Mouse (Mus musculus) intestine, embryonic 15.5 days (tissue): ENCODE measurements around the gene Ppp1ca. TPM values are rescaled to one million over a fixed set of nuclear protein-coding genes. Genes with fewer than 3 reads are reported as not detected.

Experiments
- ATAC-seq: fragments of 200-750 bp; cut with Nextera tagmentation; 2 replicates; pipeline ENCODE4 v1.8.0; 2017; ENCODE audit warnings: moderate TSS enrichment, moderate library complexity
- H3K27ac ChIP-seq: fragments of 300-500 bp; sonication (generic); 2 replicates; pipeline ENCODE4 v1.5.1; 2015; ENCODE audit warnings: mild to moderate bottlenecking, inconsistent platforms
- H3K27me3 ChIP-seq: fragments of 300-500 bp; sonication (generic); replicated peaks from 2 replicates; pipeline ENCODE4 v1.6.1; 2015; ENCODE audit warnings: inconsistent platforms
- H3K36me3 ChIP-seq: fragments of 300-500 bp; sonication (generic); 2 replicates; pipeline ENCODE4 v1.6.1; 2015; ENCODE audit warnings: inconsistent platforms
- H3K4me1 ChIP-seq: fragments of 300-500 bp; sonication (generic); replicated peaks from 2 replicates; pipeline ENCODE4 v1.6.1; 2015; ENCODE audit warnings: inconsistent platforms
- H3K4me2 ChIP-seq: fragments of 300-500 bp; sonication (generic); replicated peaks from 2 replicates; pipeline ENCODE4 v1.6.1; 2015; ENCODE audit warnings: mild to moderate bottlenecking, inconsistent platforms
- H3K4me3 ChIP-seq: fragments of 300-500 bp; sonication (generic); replicated peaks from 2 replicates; pipeline ENCODE4 v1.5.1; 2015; ENCODE audit warnings: inconsistent platforms
- H3K9ac ChIP-seq: fragments of 300-500 bp; sonication (generic); 2 replicates; pipeline ENCODE4 v1.6.1; 2015; ENCODE audit warnings: inconsistent platforms
- H3K9me3 ChIP-seq: fragments of 300-500 bp; sonication (generic); 2 replicates; pipeline ENCODE4 v1.6.1; 2016; ENCODE audit warnings: inconsistent platforms
- WGBS: fragments of 180-500 bp; shearing (Covaris S2); methylation state at CpG from one replicate; pipeline ENCODE4 v1.1.7; 2015; 5-methylcytosine and 5-hydroxymethylcytosine counted together
- polyA plus RNA-seq: library from polyadenylated mRNA; unstranded; fragments of >200 nt; fragmentation: Nextera tagmentation; extraction: Ambion mirVana; gene quantifications from 2 replicates; pipeline ENCODE4 v1.2.1, GENCODE M21; 2015

Gene Ppp1ca
- polyA plus RNA-seq, 1 experiment from 2014 or later: 757 TPM

DNA sequence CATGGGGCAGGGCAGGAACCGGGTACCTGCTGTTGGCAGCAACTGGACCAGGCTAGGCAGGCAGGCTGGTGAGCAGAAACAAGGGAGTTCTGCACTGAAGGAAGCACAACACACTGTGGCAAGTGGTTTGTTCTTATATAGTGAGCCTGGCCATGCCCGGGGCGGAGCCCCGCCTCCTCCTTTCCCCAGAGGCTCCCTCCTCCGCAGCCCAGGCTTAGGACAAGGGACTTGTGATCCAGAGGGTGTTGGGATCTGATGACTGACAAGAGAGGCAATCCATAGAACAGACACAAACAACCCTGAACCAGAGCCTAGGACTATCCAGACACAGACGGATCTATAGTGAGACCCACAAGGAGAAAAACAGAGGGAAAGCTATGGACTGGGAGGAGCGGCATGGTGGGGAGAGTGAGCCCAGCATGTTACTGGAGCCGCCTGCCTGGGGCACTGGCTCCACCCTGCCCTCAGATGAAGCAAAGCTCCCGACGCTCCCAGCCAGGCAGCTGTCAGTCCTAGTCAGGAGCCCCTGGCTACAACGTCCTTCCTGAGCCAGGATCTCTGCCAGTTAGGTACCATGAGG lies 16.4 kb upstream of the Ppp1ca start, which contains the start of gene Carns1:
Carns1 (minus strand) TSS at position 112 of the 580 bp plus-strand sequence.
- Histone ChIP-seq H3K4me2 (peak within 1 kb of the TSS; percentile 54), H3K36me3 (no peaks in the 10 kb centered on the region), H3K4me3 (0 out of 2 replicates have a peak within 1 kb of the TSS, but pooled peaks have one; percentile 3), H3K9ac (peak within 1 kb of the TSS; percentile 14), H3K9me3 (no peaks in the 10 kb centered on the region), H3K27me3 (no peaks in the 10 kb centered on the region), H3K27ac (no peak within 1 kb of the TSS), H3K4me1 (peaks cover 17% of the 10 kb centered on the region)
- peak; percentile 87 for ATAC-seq
- WGBS: 4% methylated on average over 11 of the region's 11 CpGs

DNA sequence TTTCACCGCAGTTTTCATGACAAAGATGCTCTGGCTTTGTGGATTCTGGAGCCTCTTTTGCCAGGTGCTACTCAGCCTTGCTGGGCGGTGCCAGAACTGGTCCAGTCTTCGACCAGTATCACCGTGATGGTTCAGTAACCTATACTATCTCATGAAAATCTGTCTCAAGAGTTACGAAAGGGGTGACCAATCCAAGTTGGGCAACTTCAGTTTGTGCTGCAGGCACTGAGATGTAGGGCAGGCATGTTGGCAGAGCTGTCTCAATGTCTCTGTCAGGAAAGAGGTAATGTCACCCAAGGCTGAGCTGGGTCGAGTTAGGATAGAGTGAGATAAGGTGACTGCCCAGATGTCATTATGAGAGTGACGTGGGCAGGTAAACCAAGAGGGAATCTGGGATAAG lies 11.5 kb upstream of the Ppp1ca start:
- Histone ChIP-seq H3K4me3 (no peak overlapping the region), H3K4me1 (peaks cover 18% of the 10 kb centered on the region), H3K9ac (no peak overlapping the region), H3K27ac (no peak overlapping the region), H3K36me3 (no peaks in the 10 kb centered on the region), H3K27me3 (no peaks in the 10 kb centered on the region), H3K4me2 (no peak overlapping the region), H3K9me3 (no peaks in the 10 kb centered on the region)
- no peak for ATAC-seq
- 86% methylated on average over 7 of the region's 7 CpGs for WGBS

GRCm38 (mm10) chr19:4181892-4182291 lies 10.0 kb upstream of the Ppp1ca start:
- Histone ChIP-seq H3K9me3 (no peaks in the 10 kb centered on the region), H3K9ac (no peak overlapping the region), H3K4me3 (no peak overlapping the region), H3K27me3 (no peaks in the 10 kb centered on the region), H3K4me2 (no peak overlapping the region), H3K4me1 (peaks cover 12% of the 10 kb centered on the region), H3K27ac (no peak overlapping the region), H3K36me3 (no peaks in the 10 kb centered on the region)
- ATAC-seq: peak; percentile 44
- WGBS: 33% methylated on average over 3 of the region's 3 CpGs

GRCm38 (mm10) chr19:4183689-4184088 lies 8.2 kb upstream of the Ppp1ca start:
- WGBS: 81% methylated on average over 2 of the region's 2 CpGs
- no peaks in the 10 kb centered on the region for H3K36me3 ChIP-seq
- H3K4me3 ChIP-seq: no peak overlapping the region
- H3K9ac ChIP-seq: no peak overlapping the region
- H3K4me1 ChIP-seq: peaks cover 12% of the 10 kb centered on the region
- no peak for ATAC-seq
- H3K4me2 ChIP-seq: no peak overlapping the region
- no peaks in the 10 kb centered on the region for H3K27me3 ChIP-seq
- no peaks in the 10 kb centered on the region for H3K9me3 ChIP-seq
- no peak overlapping the region for H3K27ac ChIP-seq

DNA sequence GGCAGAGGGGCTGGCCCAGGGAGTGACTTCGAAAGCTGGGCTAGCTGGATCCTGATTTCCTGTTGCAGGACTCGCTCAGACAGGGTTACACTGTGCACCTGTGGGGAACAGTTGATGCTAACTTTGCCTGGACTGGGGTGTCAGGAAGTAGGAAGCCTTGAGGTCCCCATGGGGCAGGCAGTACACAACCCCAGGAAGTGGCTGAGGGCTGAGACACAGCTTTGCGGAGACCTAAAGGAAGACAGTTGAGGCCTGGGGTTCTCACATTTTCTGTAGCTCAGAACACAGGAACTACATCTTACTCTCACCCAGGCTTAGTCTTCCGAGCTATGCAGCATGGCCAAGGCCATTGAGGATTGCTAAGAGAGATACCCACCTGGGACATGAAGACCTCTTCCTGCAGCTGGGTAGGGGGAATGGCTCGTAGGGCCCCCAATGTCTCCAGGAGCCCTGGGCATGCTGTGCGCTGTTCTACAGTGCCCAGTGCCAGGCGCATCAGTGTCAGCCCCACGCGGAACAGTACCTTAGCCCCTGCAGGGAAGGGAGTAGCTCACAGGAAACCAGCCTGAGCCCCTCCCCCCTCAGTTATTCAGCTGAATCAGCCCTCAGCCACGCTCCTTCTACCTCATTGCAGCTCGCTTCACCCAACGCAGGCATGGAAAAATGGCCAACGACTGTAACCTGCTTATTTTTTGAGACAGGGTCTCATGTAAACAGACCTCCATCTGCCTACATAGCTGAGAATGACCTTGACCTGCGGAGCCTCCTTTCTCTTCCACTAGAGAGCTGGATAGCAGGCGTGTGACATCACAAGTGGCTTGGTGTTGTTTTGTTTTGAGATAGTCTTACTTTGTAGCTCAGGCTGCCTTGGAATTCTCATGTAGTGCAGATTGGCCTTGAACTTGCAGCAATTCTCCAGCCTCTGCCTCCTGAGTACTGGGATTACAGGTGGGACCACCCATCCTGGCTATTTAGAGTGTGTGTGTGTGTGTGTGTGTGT lies 6.6 kb upstream of the Ppp1ca start:
- Histone ChIP-seq H3K4me1 (peaks cover 12% of the 10 kb centered on the region), H3K27ac (no peak overlapping the region), H3K36me3 (no peaks in the 10 kb centered on the region), H3K9ac (no peak overlapping the region), H3K4me3 (no peak overlapping the region), H3K9me3 (no peaks in the 10 kb centered on the region), H3K27me3 (no peaks in the 10 kb centered on the region), H3K4me2 (no peak overlapping the region)
- no peak; the same call in 1 of the 2 replicates for ATAC-seq
- 47% methylated on average over 15 of the region's 15 CpGs for WGBS

DNA sequence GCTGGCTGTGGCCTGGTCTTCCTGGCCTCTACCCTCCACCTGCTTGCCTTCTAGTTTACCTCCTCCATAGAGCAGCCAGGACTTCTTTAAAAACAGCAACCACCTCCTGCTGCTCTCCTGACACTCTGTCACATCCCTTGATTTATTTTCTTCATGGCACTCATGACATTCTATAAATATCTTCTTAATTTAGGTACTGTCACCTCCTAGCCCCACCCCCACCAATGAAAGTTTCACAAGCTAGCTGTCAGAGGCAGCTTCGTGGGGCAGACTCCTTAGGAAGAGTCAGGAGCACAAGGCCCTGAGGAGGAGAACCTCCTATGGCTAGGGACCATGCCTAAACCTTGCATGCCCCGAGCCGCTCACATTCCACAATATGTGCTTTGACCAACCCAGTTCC lies 4.6 kb upstream of the Ppp1ca start:
- no peak overlapping the region for H3K4me2 ChIP-seq
- H3K36me3 ChIP-seq: no peaks in the 10 kb centered on the region
- no peaks in the 10 kb centered on the region for H3K27me3 ChIP-seq
- H3K27ac ChIP-seq: no peak overlapping the region
- H3K4me3 ChIP-seq: no peak overlapping the region
- 68% methylated on average over 3 of the region's 3 CpGs for WGBS
- H3K9me3 ChIP-seq: no peaks in the 10 kb centered on the region
- peaks cover 18% of the 10 kb centered on the region for H3K4me1 ChIP-seq
- ATAC-seq: no peak
- H3K9ac ChIP-seq: no peak overlapping the region

GRCm38 (mm10) chr19:4189051-4189620 lies 2.7 kb upstream of the Ppp1ca start:
- peaks cover 30% of the 10 kb centered on the region for H3K4me1 ChIP-seq
- no peak overlapping the region for H3K4me2 ChIP-seq
- peaks cover 3% of the 10 kb centered on the region; the same call in 1 of the 2 replicates for H3K36me3 ChIP-seq
- H3K4me3 ChIP-seq: no peak overlapping the region
- no peaks in the 10 kb centered on the region for H3K27me3 ChIP-seq
- H3K9me3 ChIP-seq: no peaks in the 10 kb centered on the region
- H3K27ac ChIP-seq: no peak overlapping the region
- H3K9ac ChIP-seq: no peak overlapping the region
- no peak for ATAC-seq
- 88% methylated on average over 12 of the region's 12 CpGs for WGBS

GRCm38 (mm10) chr19:4190831-4191334 lies 982 bp upstream of the Ppp1ca start, which contains the start of gene Tbc1d10c:
TSS of gene Tbc1d10c (minus strand) at chr19:4191284.
- H3K27me3 ChIP-seq: no peaks in the 10 kb centered on the region
- H3K9me3 ChIP-seq: no peaks in the 10 kb centered on the region
- ATAC-seq: peak; percentile 4; the same call in 1 of the 2 replicates
- H3K27ac ChIP-seq: peak within 1 kb of the TSS; percentile 96
- peak within 1 kb of the TSS; percentile 74 for H3K4me2 ChIP-seq
- H3K9ac ChIP-seq: peak within 1 kb of the TSS; percentile 98
- 32% methylated on average over 4 of the region's 4 CpGs for WGBS
- H3K36me3 ChIP-seq: peaks cover 19% of the 10 kb centered on the region; the same call in 1 of the 2 replicates
- H3K4me3 ChIP-seq: peak within 1 kb of the TSS; percentile 87
- peaks cover 29% of the 10 kb centered on the region for H3K4me1 ChIP-seq

DNA sequence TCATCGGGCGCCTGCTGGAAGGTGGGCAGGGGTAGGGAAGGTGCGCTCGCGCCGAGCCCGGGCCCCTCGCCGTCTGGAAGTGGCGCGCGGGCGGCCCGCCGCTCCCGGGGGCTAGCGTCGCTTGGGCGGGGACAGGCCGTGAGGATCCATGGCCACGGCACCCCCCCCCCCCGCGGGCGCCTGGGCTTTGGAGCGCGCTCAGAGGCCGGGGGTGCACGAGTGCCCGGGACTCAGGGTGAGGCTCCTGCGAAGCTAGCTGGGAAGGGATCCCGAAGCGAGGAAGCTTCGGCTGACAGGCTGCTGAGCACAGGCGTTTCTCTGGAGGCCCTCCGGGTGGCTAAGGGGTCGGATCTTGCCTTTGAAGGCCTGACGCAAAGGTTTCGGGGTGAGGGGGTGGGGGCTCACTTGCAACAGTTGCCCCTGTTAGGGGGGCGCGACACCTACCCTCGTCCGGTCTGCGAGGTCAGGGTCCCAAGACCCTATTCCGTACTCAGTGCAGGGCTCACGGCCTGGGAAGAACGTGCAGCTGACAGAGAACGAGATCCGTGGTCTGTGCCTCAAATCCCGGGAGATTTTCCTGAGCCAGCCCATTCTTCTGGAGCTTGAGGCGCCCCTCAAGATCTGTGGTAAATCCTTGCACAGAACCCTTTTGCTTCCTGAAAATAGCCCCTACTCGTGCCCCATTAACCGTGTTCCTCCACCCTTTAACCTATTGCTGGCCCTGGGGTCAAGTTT lies 553 bp downstream of the Ppp1ca start:
- Histone ChIP-seq H3K9ac (peak overlapping the region; percentile 98), H3K4me3 (peak overlapping the region; percentile 87), H3K27me3 (no peaks in the 10 kb centered on the region), H3K27ac (peak overlapping the region; percentile 96), H3K36me3 (peaks cover 23% of the 10 kb centered on the region), H3K4me1 (peaks cover 43% of the 10 kb centered on the region), H3K9me3 (no peaks in the 10 kb centered on the region), H3K4me2 (peak overlapping the region; percentile 74)
- peak; percentile 68 for ATAC-seq
- WGBS: under 1% methylated on average over 51 of the region's 52 CpGs

DNA sequence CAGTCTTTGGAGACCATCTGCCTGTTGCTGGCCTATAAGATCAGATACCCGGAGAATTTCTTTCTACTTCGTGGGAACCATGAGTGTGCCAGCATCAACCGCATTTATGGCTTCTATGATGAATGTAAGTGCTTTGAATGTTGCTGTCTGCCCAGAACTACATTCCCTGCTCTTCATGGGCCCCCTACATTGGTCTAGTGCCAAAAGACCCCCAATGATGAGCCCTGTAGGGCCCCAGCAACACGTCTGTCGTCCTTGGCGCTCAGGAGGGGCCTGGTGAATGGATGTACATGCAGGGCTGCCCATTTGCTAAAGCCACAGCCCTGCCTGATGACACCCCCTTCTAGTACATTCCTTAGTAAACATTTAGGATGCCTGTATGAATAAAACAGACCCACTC lies 1.3 kb downstream of the Ppp1ca start:
- no peak for ATAC-seq
- Histone ChIP-seq H3K27me3 (no peaks in the 10 kb centered on the region), H3K36me3 (peaks cover 23% of the 10 kb centered on the region), H3K27ac (0 out of 2 replicates have a peak overlapping the region, but pooled peaks have one; percentile 96), H3K4me1 (peaks cover 47% of the 10 kb centered on the region), H3K4me3 (peak overlapping the region; percentile 87), H3K9ac (peak overlapping the region; percentile 98), H3K4me2 (peak overlapping the region; percentile 74), H3K9me3 (no peaks in the 10 kb centered on the region)
- WGBS: 40% methylated on average over 6 of the region's 6 CpGs

GRCm38 (mm10) chr19:4194021-4194724 lies 2.3 kb downstream of the Ppp1ca start:
- peak overlapping the region; percentile 74; the same call in 1 of the 2 replicates for H3K4me2 ChIP-seq
- no peak overlapping the region; the same call in 1 of the 2 replicates for H3K9ac ChIP-seq
- peaks cover 47% of the 10 kb centered on the region for H3K4me1 ChIP-seq
- H3K27ac ChIP-seq: no peak overlapping the region
- 80% methylated on average over 8 of the region's 8 CpGs for WGBS
- 0 out of 2 replicates have a peak overlapping the region, but pooled peaks have one; percentile 87 for H3K4me3 ChIP-seq
- H3K36me3 ChIP-seq: peaks cover 31% of the 10 kb centered on the region
- no peaks in the 10 kb centered on the region for H3K27me3 ChIP-seq
- H3K9me3 ChIP-seq: no peaks in the 10 kb centered on the region
- ATAC-seq: no peak
